Mouse (Mus musculus) embryonic stem cell, embryonic (primary cell): ENCODE data around the gene Rnf8.

Experiments used
- CTCF ChIA-PET, 4 experiments: fragments of 300-600 bp in 2 of 4; fragments of 350-600 bp in 2 of 4; sonication (Branson Sonifier 250); formaldehyde crosslinking; loops; one replicate each; lab custom pipeline; 2022; ENCODE audit warnings: inconsistent platforms in 2 of 4; lab: Charles Lee
- POLR2A ChIA-PET, 4 experiments: fragments of 300-600 bp in 2 of 4; fragments of 350-600 bp in 2 of 4; sonication (Branson Sonifier 250); formaldehyde crosslinking; loops; one replicate each; lab custom pipeline; 2022; ENCODE audit warnings: antibody characterized with exemption in 4 of 4, inconsistent platforms in 1 of 4; lab: Charles Lee

Rnf8 gene

DNA sequence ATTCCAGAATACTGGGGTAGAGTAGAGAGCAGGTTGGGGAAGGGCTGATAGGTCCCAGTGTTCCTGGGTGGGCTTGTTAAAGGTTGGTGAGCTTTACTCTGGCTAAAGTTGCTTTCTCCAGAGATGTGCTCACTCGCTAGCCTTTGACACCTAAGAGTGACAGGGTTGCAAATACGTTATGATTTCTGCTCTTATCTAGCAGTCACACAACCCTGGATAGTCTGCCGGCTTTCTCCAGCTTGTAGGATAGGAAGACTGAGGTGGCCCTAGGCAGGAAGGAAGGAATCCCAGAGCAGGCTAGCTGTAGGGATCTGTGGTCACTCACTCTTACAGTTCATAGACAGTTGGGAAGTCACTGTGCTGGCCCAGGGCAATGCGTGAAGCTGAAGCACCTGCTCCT is 69.7 kb downstream of the Rnf8 start:
- ChIA-PET POLR2A (no interaction called here), CTCF (no interaction called here)

DNA sequence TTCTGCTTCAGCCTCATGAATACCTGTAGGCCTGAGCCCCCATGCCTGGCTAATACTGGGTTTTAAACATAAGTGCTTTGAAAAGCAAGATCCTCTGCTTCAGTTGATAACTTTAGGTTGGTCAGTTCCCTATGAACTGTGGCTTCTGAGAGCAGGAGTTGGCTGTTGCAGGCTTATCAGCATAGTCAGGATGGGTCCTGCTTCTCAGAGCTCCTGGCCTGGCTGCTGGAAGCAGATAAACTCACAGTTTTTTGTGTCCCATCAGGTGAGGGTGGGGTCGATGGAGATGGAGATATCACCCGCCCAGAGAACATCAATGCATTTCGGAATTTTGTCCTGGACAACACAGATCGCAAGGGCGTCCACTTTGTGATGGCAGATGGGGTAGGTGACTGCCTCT is 72.2 kb downstream of the Rnf8 start:
- ChIA-PET CTCF (no interaction called here), POLR2A (interaction anchor here in 1 of 4 experiments (0.6 to 1.7 kb wide), 3 partner anchors 8 to 251 kb away, joined by 3 to 7 read pairs (median 3); partner anchors contain the start of gene Gm28043)

DNA sequence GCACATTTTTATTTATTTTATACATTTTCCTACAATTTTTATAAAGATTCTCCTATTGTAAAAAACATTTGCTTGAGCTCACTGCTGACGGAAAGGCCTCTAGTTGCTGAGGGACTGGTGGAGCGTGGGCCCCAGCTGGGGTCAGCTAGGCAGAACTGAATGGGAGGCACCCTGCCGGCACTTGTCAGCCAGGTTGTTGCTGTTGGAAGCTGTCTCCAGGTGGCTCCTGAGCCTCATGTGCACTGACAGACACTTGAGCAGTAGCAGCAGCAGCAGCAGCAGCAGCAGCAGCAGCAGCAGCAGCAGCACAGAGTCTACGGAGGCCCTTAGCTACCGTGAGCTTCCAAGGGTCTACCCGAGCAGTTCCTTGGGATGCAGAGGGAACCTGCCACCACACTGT is 72.8 kb downstream of the Rnf8 start:
- ChIA-PET CTCF (interaction anchor here in 3 of 4 experiments (0.6 kb wide), 3 partner anchors 51 to 321 kb away, joined by 3 to 9 read pairs (median 8); no protein-coding TSS in a partner anchor), POLR2A (interaction anchor here in 2 of 4 experiments (0.6 to 1.4 kb wide), 4 partner anchors 22 to 252 kb away, joined by 3 to 4 read pairs (median 4); partner anchors contain the start of gene Gm28043 (in 1 of the 2))

DNA sequence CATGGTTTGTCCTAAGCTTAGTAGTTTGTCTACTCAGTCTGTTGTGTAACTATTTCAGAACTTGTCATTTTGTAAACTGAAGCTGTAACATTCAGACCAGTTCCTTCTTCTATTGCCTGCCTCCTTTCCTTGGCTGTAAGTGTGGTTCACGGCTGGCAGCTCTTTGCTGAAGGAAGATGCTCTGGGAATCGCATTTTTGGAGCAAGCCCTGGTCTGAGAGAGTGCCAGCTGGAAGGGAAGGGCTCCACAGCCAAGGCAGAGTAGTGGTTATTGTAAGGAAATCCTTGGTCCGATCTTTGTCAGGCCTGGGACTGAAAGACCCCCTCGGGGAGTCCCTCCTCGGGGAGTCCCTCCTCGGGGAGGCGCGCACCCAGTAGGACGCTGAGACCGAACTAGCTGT is 74.0 kb downstream of the Rnf8 start:
- POLR2A ChIA-PET, result interaction anchor here in 3 of 4 experiments (0.6 to 1.4 kb wide), 8 partner anchors 11 to 188 kb away, joined by 3 to 14 read pairs (median 3); no protein-coding TSS in a partner anchor
- CTCF ChIA-PET, result interaction anchor here in 2 of 4 experiments (0.6 to 0.9 kb wide), 3 partner anchors 12 to 84 kb away, joined by 3 to 7 read pairs (median 3); no protein-coding TSS in a partner anchor

DNA sequence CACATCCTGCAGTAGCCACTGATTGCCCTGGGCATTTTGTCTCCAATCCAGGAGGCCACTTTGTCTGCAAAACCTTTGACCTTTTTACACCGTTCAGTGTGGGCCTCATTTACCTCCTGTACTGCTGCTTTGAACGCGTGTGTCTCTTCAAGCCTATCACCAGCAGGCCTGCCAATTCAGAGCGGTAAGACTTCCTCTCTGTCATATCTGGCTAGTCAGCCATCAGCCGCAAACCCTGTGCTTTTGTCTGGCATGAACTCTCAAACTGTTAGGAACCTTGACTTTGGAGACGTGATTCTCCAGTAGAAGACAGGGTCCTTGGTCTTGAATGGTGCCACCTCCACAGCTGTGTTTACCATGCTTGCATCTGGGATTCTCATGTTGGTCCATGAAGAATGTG is 75.7 kb downstream of the Rnf8 start:
- POLR2A ChIA-PET, result interaction anchor here in 2 of 4 experiments (0.5 kb wide), 2 partner anchors 47 to 91 kb away, joined by 4 to 6 read pairs; no protein-coding TSS in a partner anchor
- CTCF ChIA-PET, result no interaction called here

DNA sequence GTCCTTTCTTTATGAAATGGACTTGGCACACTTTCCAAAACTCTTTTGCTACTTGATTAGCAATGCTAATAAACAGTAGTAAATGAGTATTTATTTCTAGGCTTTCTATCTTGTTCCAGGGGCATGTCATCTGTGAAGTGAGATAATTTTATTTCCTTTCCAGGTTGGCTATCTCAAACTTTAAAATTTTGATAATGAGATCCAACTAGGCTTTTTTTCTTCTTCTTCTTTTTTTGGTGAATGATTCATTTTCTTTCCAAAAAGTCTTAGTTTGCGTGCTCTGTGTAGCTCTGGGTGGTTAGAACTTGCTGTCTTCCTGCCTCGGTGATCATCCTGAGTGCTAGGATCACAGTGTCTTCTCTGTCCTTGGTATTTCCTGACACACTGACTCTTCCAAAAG is 78.2 kb downstream of the Rnf8 start:
- POLR2A ChIA-PET, result interaction anchor here in 2 of 4 experiments (0.9 to 1.3 kb wide), 3 partner anchors 10 to 22 kb away, joined by 3 to 7 read pairs (median 4); no protein-coding TSS in a partner anchor
- CTCF ChIA-PET, result interaction anchor here in 2 of 4 experiments (0.9 to 1.1 kb wide), 2 partner anchors 45 to 190 kb away, joined by 3 read pairs; no protein-coding TSS in a partner anchor

DNA sequence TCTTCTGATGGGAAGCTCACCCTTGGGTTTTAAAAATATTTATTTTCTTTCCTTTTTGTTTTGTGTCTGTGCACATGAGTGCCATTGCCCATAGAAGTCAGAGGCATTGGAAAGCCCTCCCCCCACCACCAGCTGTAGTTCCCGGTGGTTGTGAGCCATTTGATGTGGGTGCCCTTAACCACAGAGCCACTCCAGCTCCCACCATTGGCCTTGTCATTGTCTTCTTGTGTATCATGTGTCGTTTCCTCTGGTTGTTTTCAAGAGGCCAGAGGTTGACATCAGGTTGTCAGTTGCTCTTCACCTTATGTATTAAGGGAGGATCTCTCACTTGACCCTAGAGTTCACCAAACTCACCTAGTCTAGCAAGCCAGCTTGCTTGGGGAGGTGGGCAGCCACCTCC is 79.0 kb downstream of the Rnf8 start:
- ChIA-PET POLR2A (interaction anchor here in 3 of 4 experiments (0.9 to 6.9 kb wide), 5 partner anchors 9 to 21 kb away, joined by 3 to 51 read pairs (median 7); no protein-coding TSS in a partner anchor), CTCF (interaction anchor here in 3 of 4 experiments (0.9 to 1.1 kb wide), 3 partner anchors 44 to 189 kb away, joined by 3 read pairs; no protein-coding TSS in a partner anchor)

DNA sequence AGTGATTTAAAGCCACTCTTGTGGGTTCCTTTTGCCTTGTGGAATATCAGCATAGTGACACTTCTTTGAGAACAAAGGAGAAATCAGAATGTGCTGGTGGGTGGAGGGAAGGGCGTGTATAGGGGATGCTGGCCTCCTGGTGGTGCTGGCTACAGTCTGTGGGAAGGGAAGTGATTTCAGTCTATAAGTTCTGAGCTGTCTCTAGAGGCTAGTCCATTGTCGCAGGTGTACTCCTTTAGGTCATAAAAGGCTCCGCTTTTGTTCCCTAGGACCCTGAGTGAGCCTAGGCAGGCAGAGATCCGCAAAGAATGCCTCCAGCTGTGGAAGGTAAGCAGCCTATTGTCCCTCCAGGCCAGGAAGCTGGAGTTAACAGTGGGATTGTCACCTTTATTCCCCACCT is 79.9 kb downstream of the Rnf8 start:
- CTCF ChIA-PET, result interaction anchor here in 2 of 4 experiments (0.6 to 1.2 kb wide), 4 partner anchors 14 to 166 kb away, joined by 3 to 13 read pairs (median 4); partner anchors contain the start of gene Ccdc167 (in 1 of the 2)
- POLR2A ChIA-PET, result interaction anchor here (0.5 to 6.9 kb wide), 11 partner anchors 9 to 65 kb away, joined by 3 to 51 read pairs (median 4); partner anchors contain the start of gene Cmtr1 (in 1 of the 4)
